Mouse (Mus musculus) right cerebral cortex, adult 2 months (tissue): Measurements from ENCODE around the gene Gins1.
"Not testable (repeated sequence)": the region's sequence is repeated elsewhere in the genome, so short reads cannot be mapped to it uniquely, and the experiment has no call there.

ENCODE experiments used
- DNase-seq, 2 experiments: peaks; one replicate each; pipeline ENCODE4 v3.0.0; 2021 to 2022; ENCODE audit warnings: low spot score in 2 of 2

Gene Gins1

GRCm38 (mm10) chr2:150909429-150910039, 4.3 kb downstream of the Gins1 start:
- peak; percentile 83 to 90 for DNase-seq

DNA sequence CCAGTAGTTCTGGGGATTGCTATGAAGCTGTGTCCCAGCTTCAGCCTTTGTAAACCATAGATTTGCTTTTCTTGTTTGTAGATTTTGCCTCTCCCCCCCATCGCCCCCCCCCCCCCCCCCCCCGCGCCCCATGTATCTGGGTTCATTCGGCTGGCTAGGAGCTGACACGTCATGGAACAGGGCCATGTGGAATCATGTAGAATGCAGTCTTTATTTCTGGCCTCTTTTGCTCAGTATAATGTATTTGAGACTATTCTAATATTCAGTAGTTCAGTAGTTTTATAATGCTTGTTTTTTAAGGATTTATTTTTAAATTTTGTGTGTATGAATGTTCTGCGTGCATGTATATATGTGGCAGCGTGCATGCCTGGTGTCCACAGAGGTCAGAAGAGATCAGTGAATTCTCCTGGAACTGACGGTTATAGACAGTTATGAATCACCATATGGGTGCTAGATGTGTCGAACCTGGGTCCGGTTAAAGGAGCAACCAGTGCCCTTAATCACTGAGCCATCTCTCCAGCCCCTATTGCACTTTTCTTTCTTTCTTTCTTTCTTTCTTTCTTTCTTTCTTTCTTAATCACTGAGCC, 5.2 kb downstream of the Gins1 start:
- DNase-seq = no peak

GRCm38 (mm10) chr2:150914781-150915515, 9.7 kb downstream of the Gins1 start:
- no peak for DNase-seq

- DNase-seq = no peak
Measured at GRCm38 (mm10) chr2:150915786-150916185, 10.6 kb downstream of the Gins1 start.

DNA sequence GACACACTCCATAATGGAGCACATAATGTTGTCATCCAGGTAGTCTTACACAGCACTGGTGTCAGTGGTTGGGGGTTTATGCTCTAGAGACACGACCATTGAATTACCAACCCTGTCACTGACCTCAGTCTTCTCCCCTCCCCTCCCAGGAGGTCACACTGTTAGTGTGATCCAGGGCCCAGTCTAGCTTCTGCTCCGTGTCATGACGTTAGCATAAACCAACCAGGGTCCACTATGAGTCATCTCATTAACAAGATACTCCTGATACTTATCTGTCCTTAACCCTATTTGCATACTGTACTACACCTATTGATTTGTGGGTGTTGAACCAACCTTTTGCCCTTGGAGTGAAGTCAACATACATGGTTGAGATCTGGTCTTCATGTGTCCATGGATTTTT, 13.5 kb downstream of the Gins1 start:
- DNase-seq = no peak

GRCm38 (mm10) chr2:150920543-150920942, 15.3 kb downstream of the Gins1 start:
- DNase-seq = no peak

GRCm38 (mm10) chr2:150921697-150922096, 16.5 kb downstream of the Gins1 start:
- no peak for DNase-seq

GRCm38 (mm10) chr2:150922165-150922564, 17.0 kb downstream of the Gins1 start:
- no peak for DNase-seq

GRCm38 (mm10) chr2:150923026-150923425, 17.8 kb downstream of the Gins1 start:
- DNase-seq = no peak

DNA sequence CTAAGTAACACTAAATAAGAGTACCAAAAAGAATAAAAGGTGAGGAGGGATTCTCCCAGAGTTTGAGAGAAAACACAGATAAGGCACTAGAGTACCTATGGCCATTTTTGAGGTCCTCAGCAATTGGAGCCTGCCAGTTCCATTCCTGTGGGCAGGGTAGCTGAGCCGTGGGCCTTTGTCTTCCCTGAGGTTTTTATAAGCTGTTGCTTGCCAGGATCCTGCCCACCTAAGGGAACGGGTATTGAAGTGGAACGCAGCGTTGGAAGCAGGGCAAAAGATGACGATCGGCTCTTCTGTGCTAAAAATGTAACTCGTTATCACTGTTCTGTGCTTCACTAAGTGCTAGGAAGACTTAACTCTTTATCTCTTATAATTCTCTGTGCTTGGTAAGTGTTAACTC, 18.3 kb downstream of the Gins1 start:
- no peak for DNase-seq

- no peak for DNase-seq
Measured at GRCm38 (mm10) chr2:150927038-150927720, 22.0 kb downstream of the Gins1 start.

GRCm38 (mm10) chr2:150929156-150929555, 24.0 kb downstream of the Gins1 start:
- DNase-seq = no peak

DNA sequence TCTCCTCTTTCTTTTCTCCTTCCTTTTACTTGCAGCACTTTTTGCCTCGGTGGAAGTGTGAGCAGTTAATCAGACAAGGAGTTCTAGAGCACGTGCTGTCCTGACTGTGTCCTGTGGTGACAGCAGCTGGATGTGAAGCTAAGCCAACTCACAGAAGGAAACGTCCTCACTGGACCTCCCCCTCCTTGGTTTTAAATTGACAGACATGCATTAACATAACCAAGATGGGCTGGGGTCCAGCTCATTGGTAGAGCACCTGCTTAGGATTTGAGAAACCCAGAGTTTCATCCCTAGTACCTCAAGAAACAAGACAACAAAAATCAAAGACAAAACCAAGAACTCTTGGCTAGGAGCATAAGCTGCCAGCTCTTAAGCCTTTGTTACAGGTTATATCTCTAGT, 25.6 kb downstream of the Gins1 start:
- no peak for DNase-seq

GRCm38 (mm10) chr2:150933482-150933881, 28.3 kb downstream of the Gins1 start:
- no peak for DNase-seq

DNA sequence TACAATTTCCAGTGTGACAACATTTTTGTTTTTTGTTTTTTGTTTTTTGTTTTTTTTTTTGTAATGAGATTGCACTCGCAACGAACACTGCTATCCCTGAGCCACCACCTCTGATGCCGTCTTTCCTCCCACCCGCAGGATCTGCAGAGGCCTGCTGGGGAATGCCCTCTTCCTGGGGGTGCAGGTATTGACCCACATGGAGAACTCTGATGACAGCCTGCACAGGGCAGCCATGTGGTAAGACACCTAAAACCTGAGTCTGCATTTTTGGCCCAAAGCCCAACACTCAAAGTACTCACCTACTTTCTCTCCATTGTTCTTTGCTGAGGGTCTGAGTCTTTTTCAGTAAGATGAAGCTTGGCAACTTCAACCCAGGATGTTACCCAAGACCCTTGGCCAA, 29.5 kb downstream of the Gins1 start:
- DNase-seq = no peak

DNA sequence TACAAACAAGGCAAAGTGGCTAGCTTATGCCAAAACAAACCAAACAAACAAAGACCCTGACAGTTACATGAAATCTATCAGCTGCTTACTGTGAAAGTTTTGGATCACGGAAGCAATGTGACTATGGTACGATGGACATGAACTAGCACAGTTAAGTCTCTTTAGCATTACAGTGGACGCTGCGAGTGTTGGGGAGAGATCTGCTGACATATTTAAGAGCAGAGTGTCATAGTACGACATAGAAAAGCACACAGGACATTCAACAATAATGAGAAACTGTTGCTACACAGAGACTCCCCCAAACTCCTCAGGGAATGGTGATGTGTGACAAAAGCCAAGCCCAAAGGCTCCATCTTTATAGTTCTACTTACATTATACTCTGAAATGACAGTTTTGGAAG, 38.8 kb downstream of the Gins1 start:
- DNase-seq = no peak

DNA sequence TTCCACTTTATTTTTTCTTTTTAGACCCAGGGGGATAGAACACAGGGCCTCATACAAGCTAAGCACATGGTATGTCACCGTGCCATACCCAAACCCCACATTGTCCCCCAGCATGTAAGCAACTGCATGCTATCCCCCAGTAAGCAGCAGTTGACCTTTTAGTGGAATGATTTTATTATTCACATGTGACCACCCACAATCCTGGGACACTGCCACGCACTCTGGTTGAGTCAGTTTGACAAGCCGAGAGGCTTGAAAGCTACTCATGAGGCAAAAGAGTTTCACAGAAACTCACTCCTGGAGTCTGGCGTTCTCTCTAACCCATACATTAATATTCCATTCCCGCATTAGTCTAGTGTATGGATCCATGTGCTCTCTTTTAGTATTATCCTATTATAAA, 42.1 kb downstream of the Gins1 start:
- not testable (repeated sequence) for DNase-seq

GRCm38 (mm10) chr2:150947880-150948611, 42.8 kb downstream of the Gins1 start:
- DNase-seq = not testable (repeated sequence)

DNA sequence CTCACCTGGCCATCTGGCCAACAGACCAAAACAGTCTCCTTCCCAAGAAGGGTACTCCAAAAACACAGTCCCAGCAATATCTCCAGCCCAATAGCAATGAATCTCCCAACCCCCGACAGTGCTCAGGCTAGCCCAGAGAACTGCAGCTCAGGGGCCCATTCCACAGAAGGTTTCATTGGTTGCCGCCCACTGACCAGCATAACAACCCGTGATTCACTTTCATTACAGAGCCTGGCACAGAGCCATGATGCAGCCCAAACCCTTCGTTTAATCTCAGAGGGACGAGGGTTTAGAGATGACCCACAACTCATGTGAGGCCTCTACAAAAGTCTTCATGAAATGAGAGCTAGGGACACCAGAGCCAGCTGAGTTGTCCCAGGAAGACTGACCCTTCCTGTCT, 43.6 kb downstream of the Gins1 start:
- DNase-seq = no peak

- DNase-seq = no peak
Measured at GRCm38 (mm10) chr2:150949652-150950051, 44.5 kb downstream of the Gins1 start.

DNA sequence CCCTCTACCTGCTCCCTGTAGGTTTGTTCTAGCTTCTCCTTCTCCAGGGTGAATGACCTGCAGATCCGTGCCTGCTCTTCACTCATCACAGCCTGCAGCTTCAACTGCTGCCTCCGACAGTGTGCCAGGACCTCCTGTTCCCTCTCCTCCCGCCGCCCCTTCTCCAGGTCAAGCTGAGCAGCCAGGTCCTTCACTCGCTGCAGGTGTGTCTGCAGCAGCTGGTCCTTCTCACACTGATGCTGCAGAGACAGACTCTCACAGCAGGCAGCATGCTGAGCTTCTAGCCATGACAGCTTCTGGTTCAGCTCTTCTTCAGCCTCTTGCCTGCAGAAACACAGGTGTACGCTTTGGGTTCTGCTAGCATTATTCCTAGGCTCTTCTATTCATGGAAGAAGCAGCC, 44.9 kb downstream of the Gins1 start:
- no peak for DNase-seq

GRCm38 (mm10) chr2:150951201-150951600, 46.0 kb downstream of the Gins1 start:
- no peak for DNase-seq
